Mouse (Mus musculus) stomach, embryonic 14.5 days (tissue): Measurements from ENCODE around the gene Tcf7l2. TPM values are rescaled to one million over a fixed set of nuclear protein-coding genes. Genes with fewer than 3 reads are reported as not detected.

Experiments
- ATAC-seq: fragments of 200-750 bp; cut with Nextera tagmentation; 2 replicates; pipeline ENCODE4 v1.8.0; 2017; ENCODE audit warnings: low read depth, moderate TSS enrichment; ENCODE audit not compliant: insufficient number of reproducible peaks, insufficient read depth, low FRiP score
- H3K27ac ChIP-seq: fragments of 300-500 bp; sonication (generic); 2 replicates; pipeline ENCODE4 v1.5.1; 2014; ENCODE audit warnings: mild to moderate bottlenecking, low read length, moderate library complexity, mixed read lengths
- H3K27me3 ChIP-seq: fragments of 300-500 bp; sonication (generic); 2 replicates; pipeline ENCODE4 v1.6.1; 2014; ENCODE audit warnings: low read length, control low read depth, mixed read lengths; ENCODE audit not compliant: control insufficient read depth, insufficient read depth
- H3K36me3 ChIP-seq: fragments of 300-500 bp; sonication (generic); 2 replicates; pipeline ENCODE4 v1.6.1; 2014; ENCODE audit warnings: mild to moderate bottlenecking, control low read depth, low read length, moderate library complexity, mixed read lengths; ENCODE audit not compliant: control insufficient read depth, insufficient read depth
- H3K4me1 ChIP-seq: fragments of 300-500 bp; sonication (generic); 2 replicates; pipeline ENCODE4 v1.6.1; 2014; ENCODE audit warnings: low read length, control low read depth, mixed read lengths; ENCODE audit not compliant: control insufficient read depth, insufficient read depth
- H3K4me2 ChIP-seq: fragments of 300-500 bp; sonication (generic); replicated peaks from 2 replicates; pipeline ENCODE4 v1.6.1; 2014; ENCODE audit warnings: low read depth, low read length, control low read depth
- H3K4me3 ChIP-seq: fragments of 300-500 bp; sonication (generic); 2 replicates; pipeline ENCODE4 v1.5.1; 2014; ENCODE audit warnings: low read depth, low read length, control low read depth
- H3K9ac ChIP-seq: fragments of 300-500 bp; sonication (generic); replicated peaks from 2 replicates; pipeline ENCODE4 v1.6.1; 2014; ENCODE audit warnings: low read depth, mild to moderate bottlenecking, control low read depth, low read length, moderate library complexity, mixed read lengths
- H3K9me3 ChIP-seq: fragments of 300-500 bp; sonication (generic); 2 replicates; pipeline ENCODE4 v1.6.1; 2016; ENCODE audit warnings: low read depth, low read length, control low read depth; ENCODE audit not compliant: control insufficient read depth
- WGBS: fragments of 180-500 bp; shearing (Covaris S2); extraction: QIAGEN DNeasy Blood & Tissue Kit; methylation state at CpG from one replicate; pipeline ENCODE4 v1.1.7; 2014; 5-methylcytosine and 5-hydroxymethylcytosine counted together
- polyA plus RNA-seq: library from polyadenylated mRNA; unstranded; fragments of >200 nt; fragmentation: Nextera tagmentation; extraction: Ambion mirVana; gene quantifications from 2 replicates; pipeline ENCODE4 v1.2.1, GENCODE M21; 2014

Gene Tcf7l2
- polyA plus RNA-seq, 1 experiment from 2014 or later: 151 TPM

- 97% methylated on average over 8 of the region's 8 CpGs for WGBS
- H3K36me3 ChIP-seq: peaks cover 27% of the 10 kb centered on the region
- H3K9me3 ChIP-seq: 0 out of 2 replicates have a peak, but pooled peaks cover 4% of the 10 kb centered on the region
- no peak overlapping the region for H3K4me3 ChIP-seq
- no peak overlapping the region for H3K4me2 ChIP-seq
- no peak overlapping the region for H3K9ac ChIP-seq
- H3K27me3 ChIP-seq: no peaks in the 10 kb centered on the region
- H3K4me1 ChIP-seq: no peaks in the 10 kb centered on the region
- H3K27ac ChIP-seq: no peak overlapping the region
- no peak for ATAC-seq
These were observed 170.3 kb downstream of the Tcf7l2 start for GRCm38 (mm10) chr19:55911941-55912340.

DNA sequence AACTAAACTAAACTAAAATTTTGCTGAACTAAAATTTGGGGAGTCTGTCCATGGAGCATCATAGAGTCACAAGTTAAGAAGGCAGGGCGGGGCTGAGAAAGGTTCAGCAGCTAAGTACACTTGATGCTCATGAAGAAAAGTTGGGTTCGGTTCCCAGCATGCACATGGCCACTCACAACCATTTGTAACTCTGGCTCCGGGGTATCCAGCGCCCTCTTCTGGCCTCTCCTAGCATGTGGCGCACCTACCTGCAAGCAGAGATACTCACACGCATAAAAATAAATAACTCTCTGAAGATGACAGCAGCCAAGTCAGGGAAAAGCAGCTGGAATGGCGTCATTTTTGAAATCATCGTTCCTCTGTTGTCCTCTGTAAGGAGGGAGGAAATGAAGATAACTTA, 171.2 kb downstream of the Tcf7l2 start:
- H3K9me3 ChIP-seq: 0 out of 2 replicates have a peak, but pooled peaks cover 4% of the 10 kb centered on the region

GRCm38 (mm10) chr19:55913585-55913984, 172.0 kb downstream of the Tcf7l2 start:
- H3K4me2 ChIP-seq: no peak overlapping the region
- no peak overlapping the region for H3K4me3 ChIP-seq
- no peak for ATAC-seq
- 81% methylated on average over 10 of the region's 10 CpGs for WGBS
- H3K36me3 ChIP-seq: peaks cover 31% of the 10 kb centered on the region
- no peaks in the 10 kb centered on the region for H3K4me1 ChIP-seq
- H3K27ac ChIP-seq: no peak overlapping the region
- H3K9ac ChIP-seq: no peak overlapping the region
- no peaks in the 10 kb centered on the region for H3K27me3 ChIP-seq
- H3K9me3 ChIP-seq: 0 out of 2 replicates have a peak, but pooled peaks cover 4% of the 10 kb centered on the region

More for the DNA sequence above, 171.2 kb downstream of the Tcf7l2 start:
- Histone ChIP-seq H3K4me1 (no peaks in the 10 kb centered on the region), H3K27ac (no peak overlapping the region), H3K9ac (no peak overlapping the region), H3K4me3 (no peak overlapping the region), H3K36me3 (peaks cover 31% of the 10 kb centered on the region), H3K27me3 (no peaks in the 10 kb centered on the region), H3K4me2 (no peak overlapping the region)
- ATAC-seq: no peak
- WGBS: 89% methylated on average over 8 of the region's 8 CpGs

- WGBS: 59% methylated on average over 20 of the region's 20 CpGs
- H3K36me3 ChIP-seq: peaks cover 38% of the 10 kb centered on the region
- no peak for ATAC-seq
These were observed 173.1 kb downstream of the Tcf7l2 start for GRCm38 (mm10) chr19:55914614-55915211.

GRCm38 (mm10) chr19:55915506-55915905, 173.9 kb downstream of the Tcf7l2 start:
- no peaks in the 10 kb centered on the region for H3K27me3 ChIP-seq
- no peak overlapping the region for H3K4me2 ChIP-seq
- no peak overlapping the region for H3K27ac ChIP-seq
- 0 out of 2 replicates have a peak, but pooled peaks cover 4% of the 10 kb centered on the region for H3K9me3 ChIP-seq
- H3K4me3 ChIP-seq: no peak overlapping the region
- 61% methylated on average over 7 of the region's 7 CpGs for WGBS
- no peak for ATAC-seq
- H3K36me3 ChIP-seq: peaks cover 45% of the 10 kb centered on the region
- H3K9ac ChIP-seq: no peak overlapping the region
- H3K4me1 ChIP-seq: no peaks in the 10 kb centered on the region

More at GRCm38 (mm10) chr19:55914614-55915211, 173.1 kb downstream of the Tcf7l2 start:
- Histone ChIP-seq H3K9me3 (0 out of 2 replicates have a peak, but pooled peaks cover 4% of the 10 kb centered on the region), H3K4me2 (no peak overlapping the region), H3K27me3 (no peaks in the 10 kb centered on the region), H3K27ac (no peak overlapping the region), H3K4me1 (no peaks in the 10 kb centered on the region), H3K4me3 (no peak overlapping the region), H3K9ac (no peak overlapping the region)

DNA sequence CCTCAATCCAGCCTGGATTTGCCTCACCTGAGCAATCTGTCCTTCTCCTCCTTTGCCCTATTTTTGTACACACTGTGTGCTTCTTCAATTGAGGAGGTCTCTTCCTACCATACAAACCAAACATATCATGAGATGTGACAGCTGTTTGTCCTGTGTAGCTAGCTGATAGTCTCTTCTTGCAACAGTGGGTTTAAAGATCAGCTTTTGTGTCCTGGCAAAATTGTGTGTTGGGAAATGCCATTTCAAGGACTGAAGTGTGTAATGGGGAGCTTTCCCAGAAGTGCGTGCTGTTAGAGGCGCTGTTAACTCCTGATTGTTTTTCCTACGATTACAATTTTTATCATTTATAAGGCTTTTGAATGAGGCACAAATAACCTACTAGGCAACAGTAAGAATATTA, 174.6 kb downstream of the Tcf7l2 start:
- peaks cover 47% of the 10 kb centered on the region for H3K36me3 ChIP-seq

GRCm38 (mm10) chr19:55923789-55924426, 182.3 kb downstream of the Tcf7l2 start:
- Histone ChIP-seq H3K4me1 (no peaks in the 10 kb centered on the region), H3K27ac (no peak overlapping the region), H3K9ac (no peak overlapping the region), H3K4me2 (no peak overlapping the region), H3K27me3 (no peaks in the 10 kb centered on the region), H3K9me3 (no peaks in the 10 kb centered on the region), H3K4me3 (no peak overlapping the region), H3K36me3 (peaks cover 45% of the 10 kb centered on the region)
- 0 out of 2 replicates have a peak, but pooled peaks have one; percentile 49 for ATAC-seq
- 30% methylated on average over 12 of the region's 12 CpGs for WGBS

More for the DNA sequence above, 174.6 kb downstream of the Tcf7l2 start:
- Histone ChIP-seq H3K9me3 (0 out of 2 replicates have a peak, but pooled peaks cover 4% of the 10 kb centered on the region), H3K4me2 (no peak overlapping the region), H3K27me3 (no peaks in the 10 kb centered on the region), H3K9ac (no peak overlapping the region), H3K4me1 (no peaks in the 10 kb centered on the region), H3K27ac (no peak overlapping the region), H3K4me3 (no peak overlapping the region)
- 95% methylated on average over 3 of the region's 3 CpGs for WGBS
- no peak for ATAC-seq

DNA sequence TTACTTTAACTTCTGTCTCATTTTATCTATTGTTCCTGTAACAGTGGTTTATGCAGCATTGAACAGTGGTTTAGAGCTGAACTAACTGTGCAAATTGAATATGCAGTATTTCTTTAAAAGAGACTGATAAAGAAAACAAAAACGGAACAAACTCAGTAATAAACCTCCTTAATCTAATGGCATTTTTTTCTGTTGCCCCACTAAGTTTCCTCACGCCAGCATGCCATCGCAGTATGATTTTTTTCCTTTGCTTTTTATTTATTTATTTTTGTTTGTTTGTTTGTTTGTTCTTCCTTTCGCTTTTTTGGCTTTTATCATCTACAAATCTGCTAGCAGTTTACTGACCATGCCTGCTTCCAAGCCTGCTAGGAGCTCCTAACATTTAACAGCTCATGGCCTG, 183.2 kb downstream of the Tcf7l2 start:
- Histone ChIP-seq H3K4me2 (no peak overlapping the region), H3K9ac (no peak overlapping the region), H3K36me3 (peaks cover 36% of the 10 kb centered on the region), H3K9me3 (no peaks in the 10 kb centered on the region), H3K4me3 (no peak overlapping the region), H3K27ac (no peak overlapping the region), H3K27me3 (no peaks in the 10 kb centered on the region), H3K4me1 (no peaks in the 10 kb centered on the region)
- 85% methylated on average over 4 of the region's 4 CpGs for WGBS
- ATAC-seq: no peak
